Mouse (Mus musculus): ENCODE results near the gene Alg14. TPM values are rescaled to one million over a fixed set of nuclear protein-coding genes. Genes with fewer than 3 reads are reported as not detected.

The Alg14 gene
- polyA plus RNA-seq, 1 experiment from 2014 or later = 42.9 TPM

DNA sequence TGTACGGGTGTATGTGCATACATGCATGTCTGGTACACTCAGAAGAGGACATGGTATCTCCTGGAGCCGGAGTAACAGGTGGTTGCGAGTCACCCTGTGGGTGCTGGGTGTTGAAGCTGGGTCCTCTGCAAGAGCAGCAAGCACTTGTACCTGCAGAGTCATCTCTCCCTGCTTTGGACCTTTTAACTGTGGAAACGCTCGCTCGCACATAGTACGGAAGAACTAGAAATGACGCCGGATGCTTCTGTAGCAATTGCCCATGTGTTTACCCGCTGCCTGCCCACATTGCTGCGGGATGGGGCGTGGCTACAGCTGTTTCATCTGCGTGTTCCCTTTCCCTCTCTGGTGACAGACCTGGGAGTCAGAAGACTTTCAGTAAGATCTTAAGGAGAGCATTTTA is 78.7 kb downstream of the Alg14 start:
- Histone ChIP-seq H3K27me3 (no peaks in the 10 kb centered on the region), H3K4me2 (replicated peaks) (no peak overlapping the region), H3K27ac (replicated peaks) (0 out of 2 replicates have a peak overlapping the region, but pooled peaks have one; percentile 18), H3K4me1 (peaks cover 21% of the 10 kb centered on the region), H3K9ac (no peak overlapping the region), H3K36me3 (no peaks in the 10 kb centered on the region), H3K9me3 (replicated peaks) (no peaks in the 10 kb centered on the region), H3K4me3 (replicated peaks) (no peak overlapping the region)
- ATAC-seq (ENCODE audit: insufficient number of reproducible peaks, low FRiP score, low TSS enrichment, low read depth) = no peak
- 64% methylated on average over 13 of the region's 13 CpGs for WGBS

DNA sequence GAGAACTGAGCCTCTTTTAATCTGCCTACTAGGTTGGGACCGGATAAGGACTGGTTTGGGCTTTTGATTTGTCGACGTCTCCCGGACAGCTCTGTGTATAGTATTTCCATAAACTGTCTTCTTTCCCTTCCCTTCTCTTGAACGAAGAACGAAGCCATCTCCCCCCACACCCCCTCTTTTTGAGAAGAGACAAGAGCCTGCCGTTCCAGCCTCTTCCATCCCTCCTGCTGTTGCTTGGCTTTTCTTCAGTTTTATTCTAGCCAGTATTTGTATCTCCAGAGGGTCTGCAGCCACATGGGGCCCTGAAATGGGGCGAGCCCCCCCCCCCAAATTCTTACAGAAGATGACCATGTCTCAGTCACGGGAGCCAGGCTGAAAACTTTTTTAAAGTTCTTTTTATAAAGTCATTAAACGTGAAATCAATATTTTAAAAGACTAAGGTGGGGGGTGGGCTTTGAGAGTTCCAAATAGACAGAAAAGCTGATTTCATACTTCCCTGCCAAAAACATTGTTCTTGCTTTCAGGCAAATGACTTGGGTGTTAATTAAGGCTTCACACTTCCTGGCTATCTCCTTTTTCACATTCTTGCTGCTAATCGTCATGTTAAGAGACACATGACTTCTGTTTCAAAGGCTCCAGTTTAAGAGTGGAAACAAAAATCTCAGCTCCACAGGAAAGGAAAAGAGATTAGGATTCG is 79.4 kb downstream of the Alg14 start:
- WGBS = 54% methylated on average over 12 of the region's 12 CpGs
- Histone ChIP-seq H3K4me2 (replicated peaks) (no peak overlapping the region), H3K4me3 (replicated peaks) (no peak overlapping the region), H3K4me1 (peaks cover 26% of the 10 kb centered on the region), H3K9me3 (replicated peaks) (no peaks in the 10 kb centered on the region), H3K27ac (replicated peaks) (peak overlapping the region; percentile 18), H3K36me3 (no peaks in the 10 kb centered on the region), H3K27me3 (no peaks in the 10 kb centered on the region), H3K9ac (no peak overlapping the region)
- no peak; the same call in 1 of the 2 replicates for ATAC-seq (ENCODE audit: insufficient number of reproducible peaks, low FRiP score, low TSS enrichment, low read depth)

DNA sequence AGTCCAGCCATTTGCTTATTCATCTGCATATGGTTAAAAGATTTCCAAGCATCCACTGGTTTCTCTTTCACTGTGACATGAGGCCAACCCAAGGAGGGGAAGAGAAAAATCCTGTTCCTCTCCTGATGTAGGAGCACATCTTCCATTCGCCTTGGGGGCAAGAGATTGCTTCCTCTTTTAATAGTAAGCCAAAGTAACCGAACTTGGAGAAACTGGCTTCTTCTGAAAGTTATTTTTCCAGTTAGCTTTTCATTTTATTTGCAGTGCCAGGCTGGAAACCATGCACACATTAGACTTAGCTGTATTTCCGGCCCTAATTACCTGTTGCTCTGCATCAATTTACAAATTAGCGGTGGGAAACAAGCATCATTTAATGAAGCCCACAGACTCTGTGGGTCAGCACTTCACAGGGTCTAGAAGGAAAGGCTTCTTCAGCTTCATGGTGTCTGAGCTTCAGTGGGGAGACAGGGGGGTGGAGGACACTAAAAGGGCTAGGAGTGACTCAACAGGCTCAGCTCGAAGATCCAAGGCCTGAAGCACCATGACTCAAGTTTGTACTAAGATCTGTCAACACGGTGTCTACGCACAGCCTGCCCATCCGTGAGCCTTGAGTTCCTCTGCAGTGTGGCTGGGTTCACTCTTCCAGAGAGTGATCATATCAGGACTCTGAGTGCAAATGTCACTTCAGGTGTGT is 80.1 kb downstream of the Alg14 start:
- H3K27me3 ChIP-seq = no peaks in the 10 kb centered on the region
- H3K4me2 ChIP-seq (replicated peaks) = no peak overlapping the region
- H3K27ac ChIP-seq (replicated peaks) = peak overlapping the region; percentile 18
- H3K9me3 ChIP-seq (replicated peaks) = no peaks in the 10 kb centered on the region
- no peak for ATAC-seq (ENCODE audit: insufficient number of reproducible peaks, low FRiP score, low TSS enrichment, low read depth)
- no peak overlapping the region for H3K4me3 ChIP-seq (replicated peaks)
- peaks cover 26% of the 10 kb centered on the region for H3K4me1 ChIP-seq
- WGBS = 57% methylated on average over 8 of the region's 8 CpGs
- no peak overlapping the region for H3K9ac ChIP-seq
- no peaks in the 10 kb centered on the region for H3K36me3 ChIP-seq

DNA sequence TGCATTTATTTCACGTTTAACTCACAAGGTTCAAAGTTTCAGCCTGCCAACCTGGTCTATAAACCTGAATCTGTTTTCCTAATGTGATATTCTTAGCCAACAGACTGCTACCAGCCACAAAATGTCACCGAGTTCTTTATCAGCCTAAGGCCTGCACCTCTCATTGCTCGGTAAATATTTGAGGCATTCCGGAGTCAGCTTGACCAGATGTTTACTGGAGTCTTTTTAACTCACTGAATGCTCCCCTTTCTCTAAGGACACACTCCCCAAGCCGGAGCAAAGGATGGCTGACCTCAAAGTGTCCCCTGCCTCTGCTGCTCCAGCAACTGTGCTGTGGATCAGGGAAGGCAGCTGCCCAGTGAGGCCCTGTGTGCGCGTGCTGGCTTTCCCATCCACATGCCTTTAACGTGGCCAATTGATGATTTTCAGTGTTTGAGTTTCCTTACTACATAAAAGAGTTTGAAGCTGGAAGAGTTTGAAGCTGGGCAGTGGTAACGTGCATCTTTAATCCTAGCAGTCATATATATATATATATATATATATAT is 82.4 kb downstream of the Alg14 start:
- Histone ChIP-seq H3K4me3 (replicated peaks) (no peak overlapping the region), H3K9me3 (replicated peaks) (no peaks in the 10 kb centered on the region), H3K27ac (replicated peaks) (no peak overlapping the region), H3K9ac (no peak overlapping the region), H3K27me3 (no peaks in the 10 kb centered on the region), H3K4me1 (peaks cover 29% of the 10 kb centered on the region), H3K4me2 (replicated peaks) (no peak overlapping the region), H3K36me3 (no peaks in the 10 kb centered on the region)
- ATAC-seq (ENCODE audit: insufficient number of reproducible peaks, low FRiP score, low TSS enrichment, low read depth) = no peak
- 52% methylated on average over 9 of the region's 9 CpGs for WGBS

DNA sequence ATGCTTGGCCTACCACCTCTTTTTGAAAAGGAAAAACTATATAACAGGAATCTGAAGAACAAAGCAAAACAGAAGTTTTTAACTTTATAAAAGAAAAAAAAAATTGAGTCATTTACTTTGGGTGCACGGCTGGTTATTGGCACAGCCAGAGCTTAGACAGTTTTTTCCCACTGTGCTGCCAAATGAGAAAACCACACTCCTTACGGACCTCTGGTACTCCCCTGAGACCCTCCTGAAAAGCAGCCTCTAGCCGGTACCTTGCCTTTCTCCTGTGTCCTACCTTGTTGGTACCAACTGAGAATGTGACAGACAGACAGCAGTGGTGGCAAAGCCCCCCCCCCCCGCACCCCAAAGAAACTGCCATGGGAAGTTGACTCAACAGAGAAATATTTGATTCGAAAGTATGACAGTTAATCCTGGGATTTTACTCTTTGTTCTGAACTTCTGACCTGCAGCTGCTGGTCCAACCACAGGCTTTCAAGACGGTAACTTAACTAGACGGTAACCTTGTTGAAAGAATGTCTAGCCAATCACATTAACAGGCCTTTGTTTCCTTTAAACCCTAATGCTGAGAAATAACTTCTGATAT is 84.1 kb downstream of the Alg14 start:
- no peaks in the 10 kb centered on the region for H3K9me3 ChIP-seq (replicated peaks)
- no peak overlapping the region for H3K27ac ChIP-seq (replicated peaks)
- no peaks in the 10 kb centered on the region for H3K36me3 ChIP-seq
- H3K9ac ChIP-seq = no peak overlapping the region
- H3K4me3 ChIP-seq (replicated peaks) = no peak overlapping the region
- no peak overlapping the region for H3K4me2 ChIP-seq (replicated peaks)
- ATAC-seq (ENCODE audit: insufficient number of reproducible peaks, low FRiP score, low TSS enrichment, low read depth) = no peak
- 37% methylated on average over 7 of the region's 7 CpGs for WGBS
- no peaks in the 10 kb centered on the region for H3K27me3 ChIP-seq
- H3K4me1 ChIP-seq = peaks cover 34% of the 10 kb centered on the region

DNA sequence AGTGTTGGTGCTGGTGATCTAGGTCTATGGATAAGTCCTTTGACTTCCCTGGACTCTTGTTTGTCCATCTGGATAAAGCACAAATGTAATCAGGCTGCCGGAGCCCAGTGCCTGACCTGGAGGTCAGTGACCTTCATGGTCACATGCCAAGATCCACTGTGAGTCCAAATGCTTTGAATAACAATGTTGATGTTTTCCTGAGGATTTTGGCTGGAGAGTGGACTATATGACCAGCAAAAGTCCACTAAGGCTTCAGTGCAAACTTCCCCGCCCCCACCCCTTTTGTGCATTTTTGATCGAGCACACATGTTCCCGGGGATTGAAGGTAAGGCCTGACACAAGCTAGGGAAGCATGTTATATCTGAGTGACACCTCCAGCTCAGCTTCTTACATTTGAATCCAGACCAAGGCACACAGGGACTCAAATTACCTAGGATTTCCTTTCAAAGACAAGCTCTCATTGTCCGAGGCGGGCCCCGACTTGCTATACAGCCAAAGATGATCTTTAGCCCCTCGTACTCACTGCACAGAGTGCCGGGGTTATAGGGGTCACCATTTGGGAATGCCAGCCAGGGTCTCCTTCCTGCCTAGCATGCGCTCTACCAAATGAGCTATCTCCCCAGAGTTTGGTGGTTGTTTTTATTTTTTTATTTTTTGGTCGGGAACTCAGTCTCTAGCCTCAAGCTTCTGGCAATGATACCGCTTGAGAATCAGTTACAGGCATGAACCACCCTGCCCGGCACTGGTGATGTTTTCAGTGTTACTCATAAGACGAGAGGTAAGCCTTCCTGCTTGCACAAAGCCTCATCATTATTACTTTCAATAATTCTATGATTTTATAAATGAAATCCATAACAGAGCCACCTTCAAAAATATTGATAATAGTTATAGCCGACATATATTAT is 87.4 kb downstream of the Alg14 start:
- no peaks in the 10 kb centered on the region for H3K36me3 ChIP-seq
- H3K4me2 ChIP-seq (replicated peaks) = no peak overlapping the region
- H3K4me3 ChIP-seq (replicated peaks) = no peak overlapping the region
- no peaks in the 10 kb centered on the region for H3K27me3 ChIP-seq
- WGBS = 26% methylated on average over 15 of the region's 15 CpGs
- no peak for ATAC-seq (ENCODE audit: insufficient number of reproducible peaks, low FRiP score, low TSS enrichment, low read depth)
- no peak overlapping the region for H3K9ac ChIP-seq
- no peak overlapping the region for H3K27ac ChIP-seq (replicated peaks)
- peaks cover 18% of the 10 kb centered on the region for H3K4me1 ChIP-seq
- H3K9me3 ChIP-seq (replicated peaks) = no peaks in the 10 kb centered on the region

DNA sequence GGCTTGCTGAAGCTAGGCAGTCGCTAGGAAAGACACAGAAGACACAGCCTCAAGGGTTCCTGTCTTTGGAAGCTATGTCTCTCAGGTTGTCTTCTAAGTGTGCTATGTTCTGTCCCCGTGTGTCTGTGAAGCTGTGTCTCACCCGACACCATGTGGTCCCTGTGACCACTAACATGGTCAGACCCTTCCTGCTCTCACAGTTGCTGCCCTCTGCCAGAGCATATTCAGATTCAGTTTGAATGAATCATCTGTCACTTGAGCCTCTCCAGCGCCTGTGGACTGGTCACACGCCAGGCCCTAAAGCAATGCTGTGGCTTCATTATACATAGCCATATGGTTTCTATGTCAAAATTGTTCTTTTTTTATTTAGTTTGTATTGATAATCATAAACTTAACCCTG is 88.1 kb downstream of the Alg14 start:
- H3K4me2 ChIP-seq (replicated peaks) = no peak overlapping the region
- no peak overlapping the region for H3K27ac ChIP-seq (replicated peaks)
- 62% methylated on average over 5 of the region's 5 CpGs for WGBS
- no peak overlapping the region for H3K4me3 ChIP-seq (replicated peaks)
- no peaks in the 10 kb centered on the region for H3K9me3 ChIP-seq (replicated peaks)
- peaks cover 18% of the 10 kb centered on the region for H3K4me1 ChIP-seq
- ATAC-seq (ENCODE audit: insufficient number of reproducible peaks, low FRiP score, low TSS enrichment, low read depth) = peak; percentile 65; the same call in 1 of the 2 replicates
- H3K36me3 ChIP-seq = no peaks in the 10 kb centered on the region
- H3K9ac ChIP-seq = no peak overlapping the region
- no peaks in the 10 kb centered on the region for H3K27me3 ChIP-seq

DNA sequence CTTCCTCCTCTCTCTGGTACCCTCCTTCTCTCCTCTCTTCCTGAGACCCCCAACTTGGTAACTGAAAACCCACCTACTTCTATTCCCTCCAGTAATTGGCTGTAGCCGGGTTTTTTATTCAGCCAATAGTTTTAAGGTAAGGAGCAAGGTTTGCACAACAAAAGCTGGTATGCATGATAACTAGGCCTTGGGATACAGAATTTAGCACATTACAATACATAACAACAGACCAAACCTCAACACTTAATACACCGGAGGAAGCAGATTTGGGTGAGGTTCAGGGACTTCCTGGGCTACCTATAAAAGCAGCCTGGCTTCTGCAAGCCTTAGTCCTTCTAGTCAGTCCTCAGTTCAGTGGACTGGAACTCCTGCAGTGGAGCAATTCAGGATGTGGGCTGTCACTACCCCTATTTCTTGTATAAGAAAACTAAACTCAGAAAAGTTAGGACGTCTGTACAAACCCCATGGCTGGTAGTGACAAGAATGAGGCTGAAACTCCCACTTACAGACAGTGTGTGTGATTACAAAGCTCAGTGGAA is 96.0 kb downstream of the Alg14 start:
- Histone ChIP-seq H3K4me2 (replicated peaks) (no peak overlapping the region), H3K9me3 (replicated peaks) (no peaks in the 10 kb centered on the region), H3K9ac (no peak overlapping the region), H3K4me3 (replicated peaks) (no peak overlapping the region), H3K27ac (replicated peaks) (no peak overlapping the region), H3K36me3 (no peaks in the 10 kb centered on the region), H3K4me1 (peaks cover 33% of the 10 kb centered on the region), H3K27me3 (no peaks in the 10 kb centered on the region)
- whole genome bisulfite sequencing = 73% methylated on average over 3 of the region's 3 CpGs
- no peak for ATAC-seq (ENCODE audit: insufficient number of reproducible peaks, low FRiP score, low TSS enrichment, low read depth)

DNA sequence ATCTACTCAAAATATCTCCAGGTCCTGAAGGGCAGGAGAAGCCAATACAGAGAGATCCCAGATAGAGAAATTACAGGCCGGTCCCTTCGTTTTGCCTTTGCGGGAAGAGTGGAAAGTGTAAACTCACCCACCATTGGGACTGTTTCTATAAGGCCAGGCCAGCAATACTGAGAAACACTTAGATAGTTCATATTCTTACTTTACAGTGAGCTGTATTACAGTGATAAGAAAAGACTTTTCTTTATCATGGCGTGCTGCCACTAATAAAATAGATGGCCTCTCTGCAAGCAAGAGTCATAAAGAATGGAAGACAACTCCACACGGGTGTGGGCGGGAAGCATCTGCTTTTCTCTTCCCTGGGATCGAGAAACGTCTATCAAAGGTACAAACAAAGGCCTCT is 97.8 kb downstream of the Alg14 start:
- ATAC-seq (ENCODE audit: insufficient number of reproducible peaks, low FRiP score, low TSS enrichment, low read depth) = no peak
- Histone ChIP-seq H3K4me3 (replicated peaks) (no peak overlapping the region), H3K4me1 (peaks cover 33% of the 10 kb centered on the region), H3K9ac (no peak overlapping the region), H3K27me3 (no peaks in the 10 kb centered on the region), H3K9me3 (replicated peaks) (no peaks in the 10 kb centered on the region), H3K36me3 (no peaks in the 10 kb centered on the region), H3K27ac (replicated peaks) (peak overlapping the region; percentile 72), H3K4me2 (replicated peaks) (no peak overlapping the region)
- WGBS = 71% methylated on average over 8 of the region's 8 CpGs

DNA sequence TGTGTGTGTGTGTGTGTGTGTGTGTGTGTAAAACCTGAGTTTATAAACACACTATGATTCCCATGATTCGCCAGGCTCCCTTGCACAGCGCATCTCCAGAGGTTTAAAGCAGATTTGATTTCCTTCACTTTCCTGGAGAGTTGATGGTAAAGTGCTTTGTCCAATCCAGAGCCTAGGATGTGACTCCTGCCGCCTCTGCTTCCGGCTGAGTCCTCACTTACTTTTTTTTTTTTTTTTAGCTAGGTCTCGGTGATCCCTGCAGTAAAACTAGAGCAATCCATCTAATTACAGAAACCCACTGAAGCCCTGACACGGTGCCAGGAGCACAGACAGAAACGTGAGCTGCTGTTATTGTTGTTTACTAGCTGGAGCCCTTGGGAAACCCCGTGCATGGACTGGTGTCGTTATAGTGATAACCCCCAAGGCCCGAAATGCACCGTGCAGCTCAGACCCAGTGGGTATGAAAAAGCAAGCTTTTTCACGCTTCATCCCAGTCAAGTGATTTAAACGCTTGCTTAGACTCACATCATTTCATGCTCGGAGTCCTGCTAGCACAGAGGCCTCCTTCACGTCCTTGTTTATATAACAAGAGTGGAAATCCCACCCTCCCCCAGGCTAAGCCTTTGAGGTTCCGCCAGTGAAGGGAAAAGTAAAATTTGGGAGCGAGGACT is 98.4 kb downstream of the Alg14 start:
- Histone ChIP-seq H3K27ac (replicated peaks) (peak overlapping the region; percentile 72), H3K9me3 (replicated peaks) (no peaks in the 10 kb centered on the region), H3K4me1 (peaks cover 33% of the 10 kb centered on the region), H3K9ac (no peak overlapping the region), H3K36me3 (no peaks in the 10 kb centered on the region), H3K4me3 (replicated peaks) (no peak overlapping the region), H3K4me2 (replicated peaks) (peak overlapping the region; percentile 29; the same call in 1 of the 2 replicates), H3K27me3 (no peaks in the 10 kb centered on the region; the same call in 1 of the 2 replicates)
- 9% methylated on average over 17 of the region's 17 CpGs for WGBS
- ATAC-seq (ENCODE audit: insufficient number of reproducible peaks, low FRiP score, low TSS enrichment, low read depth) = peak; percentile 66

Measured in embryonic facial prominence, embryonic 15.5 days (tissue).